Mouse (Mus musculus): ENCODE results near the gene Ucp2. TPM values are rescaled to one million over a fixed set of nuclear protein-coding genes. Genes with fewer than 3 reads are reported as not detected.

Gene Ucp2
- polyA plus RNA-seq (2014; fragmentation: Nextera tagmentation; extraction: Ambion mirVana): 73.5 and 77.2 TPM in 2 replicates

GRCm38 (mm10) chr7:100493117-100493483 is at the start of gene Ucp2:
Gene Ucp2, plus strand, starts transcription at chr7:100493337.
- no peaks in the 10 kb centered on the region for H3K27me3 ChIP-seq (ENCODE audit: control insufficient read depth, insufficient read depth, low read length)
- H3K9ac ChIP-seq: peak within 1 kb of the TSS; percentile 49
- peak within 1 kb of the TSS; percentile 64 for H3K4me2 ChIP-seq (replicated peaks)
- H3K4me3 ChIP-seq (replicated peaks; ENCODE audit: low read length): peak within 1 kb of the TSS; percentile 28
- 0 out of 2 replicates have a peak, but pooled peaks have one; percentile 7 for ATAC-seq (ENCODE audit: low FRiP score)
- H3K9me3 ChIP-seq (ENCODE audit: control insufficient read depth, low read length): no peaks in the 10 kb centered on the region
- DNase-seq (ENCODE audit: low spot score): peak; percentile 58
- H3K4me1 ChIP-seq (replicated peaks; ENCODE audit: control insufficient read depth, insufficient read depth, low read length): peaks cover 32% of the 10 kb centered on the region; the same call in 1 of the 2 replicates
- WGBS: under 1% methylated on average over 26 of the region's 27 CpGs
- 0 out of 2 replicates have a peak within 1 kb of the TSS, but pooled peaks have one; percentile 41 for H3K27ac ChIP-seq
- no peaks in the 10 kb centered on the region for H3K36me3 ChIP-seq (replicated peaks; ENCODE audit: control insufficient read depth, insufficient read depth)

DNA sequence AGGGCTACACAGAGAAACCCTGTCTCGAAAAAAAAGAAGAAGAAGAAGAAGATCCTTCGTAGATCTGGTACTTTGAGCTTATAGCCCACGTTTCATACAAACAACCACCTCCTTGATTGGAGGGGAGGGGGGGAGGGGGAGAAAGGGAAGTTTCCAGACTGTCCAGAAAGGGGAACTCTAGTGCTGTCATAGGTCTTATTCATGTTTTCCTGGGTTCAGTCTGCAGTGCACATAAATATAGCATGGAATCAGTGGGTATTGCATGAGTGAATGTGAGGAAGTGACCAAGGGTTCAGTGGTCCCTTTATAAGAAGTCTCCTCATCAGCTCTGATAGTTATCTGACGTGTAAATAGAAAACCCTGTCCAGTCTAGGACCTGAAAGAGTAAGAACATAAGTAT is 49.4 kb upstream of the Ucp2 start:
- Histone ChIP-seq H3K9me3 (ENCODE audit: control insufficient read depth, low read length) (no peaks in the 10 kb centered on the region), H3K27me3 (ENCODE audit: control insufficient read depth, insufficient read depth, low read length) (no peaks in the 10 kb centered on the region), H3K4me1 (replicated peaks; ENCODE audit: control insufficient read depth, insufficient read depth, low read length) (no peaks in the 10 kb centered on the region), H3K9ac (no peak overlapping the region), H3K4me2 (replicated peaks) (no peak overlapping the region), H3K27ac (no peak overlapping the region), H3K4me3 (replicated peaks; ENCODE audit: low read length) (no peak overlapping the region), H3K36me3 (replicated peaks; ENCODE audit: control insufficient read depth, insufficient read depth) (peaks cover 92% of the 10 kb centered on the region)
- DNase-seq (ENCODE audit: low spot score): no peak
- WGBS: 93% methylated on average over 4 of the region's 4 CpGs
- no peak for ATAC-seq (ENCODE audit: low FRiP score)

DNA sequence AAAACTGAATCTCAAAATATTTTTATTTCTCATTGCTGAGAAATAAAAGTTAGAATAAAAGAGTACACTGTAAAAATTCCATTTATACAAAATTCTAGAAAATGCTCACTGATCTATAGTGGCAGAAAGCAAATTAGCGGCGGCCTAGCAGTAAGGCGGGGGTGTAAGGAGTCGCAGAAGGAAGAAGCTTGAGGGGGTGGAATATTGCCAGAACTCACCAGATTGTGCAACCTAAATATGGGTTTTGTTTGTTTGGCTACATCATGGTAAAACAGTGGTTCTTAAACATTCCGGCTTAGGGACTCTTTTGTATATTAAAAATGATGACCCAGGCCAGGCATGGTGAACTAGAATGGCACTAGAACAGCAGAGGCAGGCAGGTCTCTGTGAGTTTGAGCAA is 46.9 kb upstream of the Ucp2 start:
- ATAC-seq (ENCODE audit: low FRiP score): no peak

DNA sequence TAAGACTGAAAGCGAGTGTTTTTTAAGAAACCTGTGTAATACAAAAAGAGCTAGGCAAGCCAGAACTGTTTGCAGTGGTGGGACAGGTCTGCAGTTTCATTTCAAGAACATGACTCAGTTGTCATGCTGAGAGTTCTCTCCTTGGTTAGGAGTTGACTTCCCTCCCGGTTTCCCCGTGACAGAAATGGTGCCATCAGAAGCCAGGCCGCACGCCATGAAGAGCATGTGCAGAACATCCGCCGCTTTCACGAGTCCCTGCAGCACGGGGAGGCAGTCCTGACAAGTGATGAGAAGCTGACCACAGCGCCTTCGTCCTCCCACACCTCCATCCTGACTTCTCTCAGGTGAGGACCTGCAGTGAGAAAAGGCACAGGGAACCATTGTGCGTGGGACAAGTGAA is 44.6 kb upstream of the Ucp2 start:
- Histone ChIP-seq H3K4me3 (replicated peaks; ENCODE audit: low read length) (no peak overlapping the region), H3K4me1 (replicated peaks; ENCODE audit: control insufficient read depth, insufficient read depth, low read length) (no peaks in the 10 kb centered on the region), H3K27me3 (ENCODE audit: control insufficient read depth, insufficient read depth, low read length) (no peaks in the 10 kb centered on the region), H3K9me3 (ENCODE audit: control insufficient read depth, low read length) (no peaks in the 10 kb centered on the region), H3K36me3 (replicated peaks; ENCODE audit: control insufficient read depth, insufficient read depth) (peaks cover 92% of the 10 kb centered on the region), H3K9ac (no peak overlapping the region), H3K27ac (no peak overlapping the region), H3K4me2 (replicated peaks) (no peak overlapping the region)
- ATAC-seq (ENCODE audit: low FRiP score): no peak
- WGBS: 97% methylated on average over 12 of the region's 12 CpGs
- no peak for DNase-seq (ENCODE audit: low spot score)

More for the DNA sequence above, 46.9 kb upstream of the Ucp2 start:
- H3K36me3 ChIP-seq (replicated peaks; ENCODE audit: control insufficient read depth, insufficient read depth): peaks cover 92% of the 10 kb centered on the region
- H3K4me2 ChIP-seq (replicated peaks): no peak overlapping the region
- H3K27ac ChIP-seq: no peak overlapping the region
- no peaks in the 10 kb centered on the region for H3K27me3 ChIP-seq (ENCODE audit: control insufficient read depth, insufficient read depth, low read length)
- H3K4me3 ChIP-seq (replicated peaks; ENCODE audit: low read length): no peak overlapping the region
- 98% methylated on average over 5 of the region's 5 CpGs for WGBS
- no peak for DNase-seq (ENCODE audit: low spot score)
- H3K9ac ChIP-seq: no peak overlapping the region
- no peaks in the 10 kb centered on the region for H3K4me1 ChIP-seq (replicated peaks; ENCODE audit: control insufficient read depth, insufficient read depth, low read length)
- H3K9me3 ChIP-seq (ENCODE audit: control insufficient read depth, low read length): no peaks in the 10 kb centered on the region

DNA sequence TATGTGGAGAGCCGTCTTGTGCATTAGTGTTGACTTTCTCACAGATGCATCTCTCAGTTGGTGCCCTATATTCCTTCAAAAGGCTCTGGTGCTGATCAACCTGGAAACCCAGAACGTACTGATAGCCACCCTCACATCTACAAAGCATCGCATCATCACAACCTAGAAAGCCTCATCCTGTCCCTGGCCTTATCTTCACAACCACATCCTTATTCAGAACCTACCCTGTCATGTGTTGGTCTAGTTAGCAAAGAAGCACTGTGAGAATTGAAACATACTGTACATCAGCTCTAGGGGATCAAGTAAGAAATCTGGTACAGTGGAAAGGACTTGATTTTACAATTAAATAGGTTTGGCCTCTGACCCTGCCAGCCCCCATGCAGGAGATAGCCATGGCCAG is 44.2 kb upstream of the Ucp2 start:
- 96% methylated on average over 3 of the region's 3 CpGs for WGBS
- Histone ChIP-seq H3K9ac (no peak overlapping the region), H3K36me3 (replicated peaks; ENCODE audit: control insufficient read depth, insufficient read depth) (peaks cover 93% of the 10 kb centered on the region), H3K4me1 (replicated peaks; ENCODE audit: control insufficient read depth, insufficient read depth, low read length) (no peaks in the 10 kb centered on the region), H3K27ac (no peak overlapping the region), H3K4me3 (replicated peaks; ENCODE audit: low read length) (no peak overlapping the region), H3K9me3 (ENCODE audit: control insufficient read depth, low read length) (no peaks in the 10 kb centered on the region), H3K4me2 (replicated peaks) (no peak overlapping the region), H3K27me3 (ENCODE audit: control insufficient read depth, insufficient read depth, low read length) (no peaks in the 10 kb centered on the region)
- ATAC-seq (ENCODE audit: low FRiP score): no peak
- no peak for DNase-seq (ENCODE audit: low spot score)

DNA sequence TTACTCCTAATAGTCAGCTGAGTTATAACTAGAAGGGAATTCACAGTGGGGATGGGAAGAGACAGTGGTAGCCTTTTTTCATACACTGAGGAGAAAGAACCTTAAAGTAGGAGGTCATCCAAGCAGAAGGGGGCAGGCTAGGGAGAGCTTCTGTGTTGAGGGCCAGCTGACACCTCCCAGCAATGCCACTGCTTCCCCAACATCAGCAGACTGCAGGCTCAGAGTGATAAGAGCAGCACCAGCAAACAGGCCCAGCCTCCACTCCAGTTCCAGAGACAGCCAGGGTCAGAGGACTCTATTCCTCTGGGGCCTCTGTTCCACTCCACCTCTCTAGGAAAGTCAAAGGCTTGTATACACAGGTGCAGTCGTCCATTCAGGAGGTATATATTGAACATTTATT is 35.0 kb upstream of the Ucp2 start:
- H3K4me3 ChIP-seq (replicated peaks; ENCODE audit: low read length): no peak overlapping the region
- WGBS: 67% methylated on average over 1 of the region's 1 CpGs
- H3K9me3 ChIP-seq (ENCODE audit: control insufficient read depth, low read length): no peaks in the 10 kb centered on the region
- DNase-seq (ENCODE audit: low spot score): no peak
- H3K4me1 ChIP-seq (replicated peaks; ENCODE audit: control insufficient read depth, insufficient read depth, low read length): no peaks in the 10 kb centered on the region
- H3K27me3 ChIP-seq (ENCODE audit: control insufficient read depth, insufficient read depth, low read length): no peaks in the 10 kb centered on the region
- peaks cover 81% of the 10 kb centered on the region for H3K36me3 ChIP-seq (replicated peaks; ENCODE audit: control insufficient read depth, insufficient read depth)
- H3K27ac ChIP-seq: no peak overlapping the region
- no peak overlapping the region for H3K4me2 ChIP-seq (replicated peaks)
- no peak for ATAC-seq (ENCODE audit: low FRiP score)
- no peak overlapping the region for H3K9ac ChIP-seq

GRCm38 (mm10) chr7:100459862-100460261 is 33.3 kb upstream of the Ucp2 start:
- Histone ChIP-seq H3K4me1 (replicated peaks; ENCODE audit: control insufficient read depth, insufficient read depth, low read length) (no peaks in the 10 kb centered on the region), H3K9me3 (ENCODE audit: control insufficient read depth, low read length) (no peaks in the 10 kb centered on the region), H3K27me3 (ENCODE audit: control insufficient read depth, insufficient read depth, low read length) (no peaks in the 10 kb centered on the region), H3K27ac (no peak overlapping the region), H3K9ac (no peak overlapping the region), H3K36me3 (replicated peaks; ENCODE audit: control insufficient read depth, insufficient read depth) (peaks cover 73% of the 10 kb centered on the region), H3K4me2 (replicated peaks) (no peak overlapping the region), H3K4me3 (replicated peaks; ENCODE audit: low read length) (no peak overlapping the region)
- 90% methylated on average over 3 of the region's 3 CpGs for WGBS
- ATAC-seq (ENCODE audit: low FRiP score): no peak
- DNase-seq (ENCODE audit: low spot score): no peak

GRCm38 (mm10) chr7:100461621-100462151 is 31.5 kb upstream of the Ucp2 start:
- Histone ChIP-seq H3K4me2 (replicated peaks) (no peak overlapping the region), H3K27ac (no peak overlapping the region), H3K9me3 (ENCODE audit: control insufficient read depth, low read length) (no peaks in the 10 kb centered on the region), H3K4me3 (replicated peaks; ENCODE audit: low read length) (no peak overlapping the region), H3K36me3 (replicated peaks; ENCODE audit: control insufficient read depth, insufficient read depth) (peaks cover 61% of the 10 kb centered on the region), H3K9ac (no peak overlapping the region), H3K4me1 (replicated peaks; ENCODE audit: control insufficient read depth, insufficient read depth, low read length) (no peaks in the 10 kb centered on the region), H3K27me3 (ENCODE audit: control insufficient read depth, insufficient read depth, low read length) (no peaks in the 10 kb centered on the region)
- DNase-seq (ENCODE audit: low spot score): no peak
- WGBS: 81% methylated on average over 6 of the region's 6 CpGs
- ATAC-seq (ENCODE audit: low FRiP score): no peak

DNA sequence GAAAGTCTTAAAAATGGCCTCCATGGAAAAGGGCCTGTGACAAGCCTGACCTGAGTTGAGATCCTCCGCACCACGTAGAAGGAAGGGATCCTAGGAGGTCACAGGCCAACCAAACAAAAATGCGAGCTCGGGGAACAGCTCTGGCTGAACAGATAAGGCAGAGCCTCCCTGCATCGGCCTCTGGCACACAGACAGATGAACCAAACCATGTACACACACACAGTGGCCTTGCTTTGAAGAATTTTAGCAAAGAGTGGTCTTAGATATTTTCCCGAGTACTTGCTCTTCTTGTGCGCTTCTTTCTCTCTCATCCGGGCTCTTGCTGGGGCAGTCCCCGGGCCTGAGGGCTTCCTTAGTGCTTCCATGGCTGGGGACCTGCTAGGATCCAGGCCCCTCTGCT is 29.9 kb upstream of the Ucp2 start:
- peaks cover 58% of the 10 kb centered on the region for H3K36me3 ChIP-seq (replicated peaks; ENCODE audit: control insufficient read depth, insufficient read depth)
- no peak for ATAC-seq (ENCODE audit: low FRiP score)
- no peak overlapping the region for H3K9ac ChIP-seq
- no peaks in the 10 kb centered on the region for H3K27me3 ChIP-seq (ENCODE audit: control insufficient read depth, insufficient read depth, low read length)
- no peak overlapping the region for H3K27ac ChIP-seq
- no peak for DNase-seq (ENCODE audit: low spot score)
- H3K4me2 ChIP-seq (replicated peaks): no peak overlapping the region
- H3K4me3 ChIP-seq (replicated peaks; ENCODE audit: low read length): no peak overlapping the region
- no peaks in the 10 kb centered on the region for H3K9me3 ChIP-seq (ENCODE audit: control insufficient read depth, low read length)
- WGBS: 90% methylated on average over 9 of the region's 9 CpGs
- H3K4me1 ChIP-seq (replicated peaks; ENCODE audit: control insufficient read depth, insufficient read depth, low read length): no peaks in the 10 kb centered on the region

- Histone ChIP-seq H3K27me3 (ENCODE audit: control insufficient read depth, insufficient read depth, low read length) (no peaks in the 10 kb centered on the region), H3K9ac (no peak overlapping the region), H3K27ac (no peak overlapping the region), H3K4me3 (replicated peaks; ENCODE audit: low read length) (no peak overlapping the region), H3K4me2 (replicated peaks) (no peak overlapping the region), H3K4me1 (replicated peaks; ENCODE audit: control insufficient read depth, insufficient read depth, low read length) (no peaks in the 10 kb centered on the region), H3K9me3 (ENCODE audit: control insufficient read depth, low read length) (no peaks in the 10 kb centered on the region), H3K36me3 (replicated peaks; ENCODE audit: control insufficient read depth, insufficient read depth) (peaks cover 56% of the 10 kb centered on the region)
- no peak for ATAC-seq (ENCODE audit: low FRiP score)
- WGBS: 95% methylated on average over 10 of the region's 10 CpGs
- DNase-seq (ENCODE audit: low spot score): no peak
Measured at GRCm38 (mm10) chr7:100463757-100464156, 29.4 kb upstream of the Ucp2 start.
